Mouse (Mus musculus) ovary, postnatal 36 days (tissue): ENCODE results near the gene Sult2b1.
A peak's percentile ranks its signal among the peaks of the same experiment; 100 is the strongest.

Experiments used
- DNase-seq: peaks from one replicate; pipeline ENCODE4 v3.0.0; 2022; ENCODE audit warnings: low spot score, mixed read lengths

Gene Sult2b1

DNA sequence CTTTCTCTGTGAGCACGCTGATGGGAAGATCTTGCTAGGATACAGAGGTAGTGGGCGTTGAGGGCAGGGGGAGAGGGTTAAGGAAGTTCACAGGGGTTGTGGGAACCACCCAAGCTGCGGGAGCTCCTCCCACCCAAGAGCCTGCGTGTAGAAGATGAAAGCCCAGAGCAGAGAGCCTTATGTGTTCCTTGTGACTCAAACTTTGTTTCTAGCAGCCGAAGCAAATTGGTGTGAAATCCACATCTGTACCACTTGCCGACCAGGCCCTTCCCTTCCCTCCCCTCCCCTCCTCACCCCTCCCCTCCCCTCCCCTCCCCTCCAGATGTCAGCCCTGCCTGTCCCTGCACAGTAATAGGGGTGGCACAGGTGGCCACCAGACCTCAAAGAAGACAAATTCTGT is 89.4 kb downstream of the Sult2b1 start:
- DNase-seq, result no peak

DNA sequence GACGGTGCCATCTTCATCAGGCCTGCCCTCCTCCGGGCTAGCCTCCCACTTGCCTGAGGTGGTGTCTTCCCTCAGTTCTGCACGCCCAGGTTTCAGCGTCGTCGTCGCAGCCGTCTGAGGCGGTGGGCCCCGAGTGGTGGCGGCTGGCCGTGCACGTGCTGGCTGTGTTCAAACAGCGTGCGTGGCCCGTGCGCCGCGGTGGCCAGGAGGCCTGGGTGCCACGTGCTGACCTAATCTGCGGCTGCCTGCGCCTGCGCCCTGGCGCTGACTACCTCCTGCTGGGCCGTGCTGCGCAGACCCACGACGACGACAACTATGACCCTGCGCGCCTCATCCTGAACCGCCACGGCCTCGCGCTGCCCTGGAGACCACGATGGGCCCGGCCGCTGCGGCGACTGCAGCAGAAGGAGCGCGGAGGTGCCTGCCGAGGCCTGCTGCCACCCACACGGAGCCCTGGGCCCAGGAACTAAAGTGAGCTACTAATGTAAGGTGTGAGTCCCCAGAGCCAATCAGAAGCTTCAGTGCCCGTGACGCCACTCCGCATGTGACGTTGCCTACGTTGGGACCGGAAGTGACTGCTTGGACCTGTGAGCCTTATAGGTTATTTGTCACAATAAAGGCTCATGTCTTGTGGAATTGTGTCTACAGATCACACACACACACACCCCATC is 90.4 kb downstream of the Sult2b1 start, which contains the start of gene Sec1:
TSS of gene Sec1 (minus strand) at position 482 of the 671 bp plus-strand sequence.
- no peak for DNase-seq

DNA sequence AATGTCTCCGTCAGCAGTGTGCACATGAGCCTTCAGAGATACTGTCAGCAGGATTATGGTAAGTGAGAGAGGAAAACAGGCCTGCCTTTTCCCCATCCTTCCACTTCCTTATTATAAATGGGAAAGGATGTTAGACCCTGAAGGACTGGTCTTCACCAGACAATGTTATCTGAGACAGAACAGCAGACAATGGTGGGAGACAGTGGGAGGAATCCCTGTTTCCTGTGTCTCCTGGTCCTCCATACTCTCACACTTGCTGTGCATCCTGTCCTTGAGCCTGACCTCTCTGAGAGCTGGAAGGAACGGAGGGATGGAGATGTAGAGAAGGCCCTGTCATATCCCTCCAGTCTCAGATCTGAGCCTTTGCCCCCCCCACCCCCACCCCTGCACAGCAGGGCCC is 92.1 kb downstream of the Sult2b1 start:
- no peak for DNase-seq

DNA sequence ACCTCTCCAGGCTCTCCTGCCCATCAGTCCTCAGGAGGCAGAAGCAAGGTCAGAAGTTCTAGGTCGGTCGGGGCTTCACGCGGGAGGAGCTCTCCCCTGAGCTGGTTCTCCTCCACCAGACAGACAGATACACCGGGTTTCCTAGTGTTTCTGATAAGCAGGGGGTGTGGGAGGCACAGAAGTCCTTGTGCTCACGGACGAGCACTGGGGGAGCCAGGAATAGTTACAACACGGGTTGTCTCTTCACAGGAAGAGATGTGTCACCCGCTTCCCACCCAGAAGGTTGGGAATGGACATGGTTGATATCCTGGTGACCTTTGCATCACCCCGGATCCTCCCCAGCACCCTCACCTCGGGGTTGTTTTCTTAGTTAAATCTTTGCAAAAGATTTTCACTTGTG is 94.7 kb downstream of the Sult2b1 start:
- DNase-seq, result no peak

DNA sequence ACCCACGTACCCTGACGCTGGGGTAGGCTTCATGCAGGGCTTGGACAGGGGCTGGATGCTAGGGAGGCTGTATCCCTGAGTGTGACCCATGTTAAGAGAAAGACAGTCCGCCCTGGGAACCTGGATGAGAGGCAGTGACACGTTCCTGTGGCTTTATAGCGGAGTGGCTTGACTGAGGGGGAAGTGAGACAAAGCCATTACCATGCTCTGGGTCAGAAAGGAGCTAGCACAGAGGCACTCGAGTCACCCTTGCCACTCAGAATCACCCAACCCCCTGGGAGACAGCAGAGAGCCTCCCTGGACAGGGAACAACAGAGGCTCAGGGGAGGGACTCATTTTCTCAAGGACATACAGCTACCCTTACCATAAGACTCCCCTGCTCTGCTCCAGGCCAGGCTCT is 95.4 kb downstream of the Sult2b1 start:
- no peak for DNase-seq

DNA sequence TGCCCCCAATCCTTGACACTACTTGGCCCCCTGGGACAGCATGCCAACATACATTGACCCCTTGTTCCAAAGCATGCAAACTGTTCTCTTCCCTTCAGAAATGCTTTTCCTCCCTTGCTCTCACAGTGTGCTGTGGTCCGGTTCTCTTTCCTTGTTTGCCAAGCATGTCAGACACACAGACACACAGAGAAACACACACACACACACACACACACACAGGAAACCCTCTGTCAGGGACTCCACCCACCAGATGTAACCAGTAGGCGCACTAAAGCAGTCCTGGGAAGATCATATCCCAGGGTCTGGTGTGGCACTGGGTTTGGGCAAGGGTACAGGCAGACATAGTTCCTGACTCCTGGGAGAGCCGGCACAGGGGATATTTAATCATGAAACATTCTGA is 97.6 kb downstream of the Sult2b1 start:
- DNase-seq, result no peak

DNA sequence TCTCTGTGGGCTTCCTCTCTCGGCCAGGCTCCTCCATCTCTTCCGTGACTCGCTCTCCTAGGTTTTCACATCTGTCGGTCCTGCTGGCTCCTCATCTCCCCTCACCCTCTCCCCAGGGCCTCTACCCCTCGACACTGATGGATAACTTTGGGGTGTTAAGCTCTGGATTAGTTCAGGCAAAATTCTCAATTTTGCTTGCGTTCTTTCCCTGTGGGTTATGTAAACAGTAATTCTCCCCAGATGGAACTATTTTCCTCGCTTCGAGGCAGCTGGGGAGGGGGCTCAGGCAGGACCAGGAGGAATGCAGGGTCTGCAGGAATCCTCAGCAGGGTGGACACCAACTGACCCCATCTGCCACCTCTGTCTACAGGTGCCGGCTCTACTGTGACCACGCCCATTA is 98.7 kb downstream of the Sult2b1 start:
- DNase-seq, result no peak

DNA sequence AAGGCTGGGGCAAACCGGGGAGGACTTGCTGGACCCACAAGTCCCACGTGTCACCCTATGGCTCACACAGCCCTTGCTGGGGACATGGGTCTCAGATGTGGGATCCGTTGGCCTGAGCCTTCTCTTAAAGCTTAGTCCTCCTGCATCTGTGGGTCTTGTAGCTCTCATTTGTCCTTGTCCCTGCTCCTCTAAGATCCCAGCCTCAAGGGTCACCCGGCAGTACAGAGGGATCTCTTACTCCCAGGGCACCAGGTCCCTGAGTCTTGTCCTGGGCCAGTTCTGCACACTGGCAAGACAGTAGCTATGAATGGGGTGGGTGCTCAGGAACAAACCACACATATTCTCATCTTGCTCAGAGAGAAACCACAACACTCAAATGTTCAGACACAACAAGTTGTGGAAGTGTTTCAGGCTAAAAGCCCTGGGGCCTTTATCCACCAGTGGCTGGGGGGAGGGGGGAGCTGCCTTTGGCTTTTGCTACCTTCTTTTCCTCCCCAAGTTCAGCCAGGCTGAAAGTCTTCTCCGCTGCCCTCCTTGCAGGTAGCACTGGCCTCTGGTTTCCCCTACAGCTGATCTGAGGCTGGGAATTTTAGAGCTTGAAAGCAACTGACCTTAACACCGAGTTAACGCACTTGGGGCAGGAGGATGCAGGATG is 100.9 kb downstream of the Sult2b1 start, which contains the start of gene Ntn5:
TSS of gene Ntn5 (plus strand) at position 627 of the 655 bp plus-strand sequence.
- DNase-seq, result no peak

DNA sequence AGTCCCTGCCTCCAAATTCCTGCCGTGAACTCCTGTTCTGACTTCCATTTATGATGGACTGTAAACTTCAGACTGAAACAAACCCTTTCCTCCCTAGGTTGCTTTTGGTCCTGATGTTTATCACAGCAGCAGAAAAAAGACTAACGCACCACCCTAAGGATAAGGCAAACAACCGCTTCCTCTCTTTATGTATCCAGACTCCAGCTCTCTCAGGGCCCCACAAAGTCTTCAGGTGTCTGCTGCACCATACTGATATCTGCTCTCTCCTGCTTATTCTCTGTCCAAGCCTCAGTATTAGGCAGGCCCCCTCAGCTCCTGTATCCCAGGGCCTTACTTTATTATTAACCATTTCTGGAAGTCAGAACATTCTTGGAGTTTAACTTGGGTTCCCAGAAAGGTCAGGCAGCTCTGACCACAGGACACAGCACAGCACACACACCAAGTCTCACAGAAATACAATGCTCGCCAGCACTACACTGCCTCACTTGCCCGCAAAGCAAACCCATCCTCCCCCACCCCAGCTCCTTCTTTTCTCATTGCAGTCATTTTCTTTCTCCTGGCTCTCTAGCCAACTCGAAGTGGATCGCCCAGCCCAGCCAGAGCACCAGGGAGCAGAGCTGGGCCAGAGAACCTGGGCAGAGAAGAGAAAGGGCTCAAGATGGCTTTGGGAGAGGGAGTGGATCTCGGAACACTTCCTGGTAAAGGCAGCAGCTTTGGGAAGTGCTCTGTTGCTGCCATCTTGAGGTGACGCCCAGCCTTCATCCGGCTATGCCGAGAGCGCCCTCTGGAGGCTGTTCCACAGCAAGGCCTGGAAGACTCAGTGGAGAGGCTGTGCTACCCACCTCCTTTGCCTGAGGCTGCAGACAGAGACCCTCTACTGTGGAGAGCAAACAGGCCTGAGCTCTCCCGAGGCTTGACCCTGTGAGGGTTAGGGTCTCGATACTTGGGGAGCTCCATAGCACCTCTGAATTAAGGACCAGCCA is 102.0 kb downstream of the Sult2b1 start:
- peak; percentile 85 for DNase-seq

DNA sequence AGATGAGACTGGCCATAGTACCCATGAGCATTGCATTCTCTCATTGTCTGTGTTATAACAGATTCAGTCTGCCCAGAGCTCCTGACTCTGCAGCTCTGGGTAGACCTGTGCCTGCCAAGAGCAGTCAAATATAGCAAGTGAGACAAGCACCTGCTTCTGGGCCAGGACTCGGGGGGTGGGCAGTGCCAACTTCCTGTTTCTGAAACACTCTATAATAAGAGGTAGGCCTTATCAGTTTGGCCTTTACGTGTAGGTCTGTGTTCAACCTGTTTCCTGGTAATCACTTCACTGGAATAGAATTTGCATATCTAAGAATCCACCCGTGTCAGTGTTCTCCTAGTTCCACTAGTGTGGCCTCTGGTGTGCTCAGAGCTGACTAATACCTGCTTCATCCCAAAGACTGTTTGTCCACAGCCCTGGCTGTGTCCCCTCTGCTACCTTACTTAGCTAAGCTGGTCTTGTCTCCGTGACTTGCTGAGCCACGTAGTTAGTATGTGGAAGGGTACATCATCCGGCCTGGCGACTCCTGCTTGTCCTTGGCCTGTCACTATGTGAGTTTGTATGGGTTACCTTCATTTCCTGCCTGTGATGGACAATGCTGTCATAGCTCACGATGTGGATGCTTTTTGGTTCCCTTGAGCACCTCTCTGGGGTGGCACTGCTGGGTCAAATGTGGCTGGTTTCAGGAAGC is 103.3 kb downstream of the Sult2b1 start:
- no peak for DNase-seq
